Mouse (Mus musculus) stomach, postnatal 0 days (tissue): ENCODE measurements around the gene Hoxd12.

Experiments
- CTCF ChIP-seq: IDR thresholded peaks from 2 replicates; pipeline ENCODE4 v1.5.1; 2016; ENCODE audit warnings: antibody characterized with exemption, low read depth, mild to moderate bottlenecking, moderate library complexity
- EP300 ChIP-seq: optimal IDR thresholded peaks from 2 replicates; pipeline ENCODE3; 2016; ENCODE audit warnings: antibody characterized with exemption

- TF ChIP-seq CTCF, result no peak
- TF ChIP-seq EP300, result no peak
Measured at GRCm38 (mm10) chr2:74645631-74646030, 29.2 kb upstream of the Hoxd12 start.
